Mouse (Mus musculus) kidney, embryonic 16.5 days (tissue): Measurements from ENCODE around the gene Rin3. TPM values are rescaled to one million over a fixed set of nuclear protein-coding genes. Genes with fewer than 3 reads are reported as not detected.

ENCODE experiments used
- ATAC-seq: fragments of 200-750 bp; cut with Nextera tagmentation; 2 replicates; pipeline ENCODE4 v1.8.0; 2017; ENCODE audit warnings: moderate TSS enrichment; ENCODE audit not compliant: low FRiP score, low TSS enrichment
- H3K27ac ChIP-seq: fragments of 300-500 bp; sonication (generic); 2 replicates; pipeline ENCODE4 v1.5.1; 2014; ENCODE audit warnings: low read length
- H3K27me3 ChIP-seq: fragments of 300-500 bp; sonication (generic); 2 replicates; pipeline ENCODE4 v1.6.1; 2014; ENCODE audit warnings: low read length, control low read depth, mixed read lengths; ENCODE audit not compliant: insufficient read depth
- H3K36me3 ChIP-seq: fragments of 300-500 bp; sonication (generic); 2 replicates; pipeline ENCODE4 v1.6.1; 2014; ENCODE audit warnings: low read length, control low read depth, mixed read lengths; ENCODE audit not compliant: insufficient read depth
- H3K4me1 ChIP-seq: fragments of 300-500 bp; sonication (generic); 2 replicates; pipeline ENCODE4 v1.6.1; 2014; ENCODE audit warnings: low read length, control low read depth, mixed read lengths; ENCODE audit not compliant: insufficient read depth
- H3K4me2 ChIP-seq: fragments of 300-500 bp; sonication (generic); replicated peaks from 2 replicates; pipeline ENCODE4 v1.6.1; 2014; ENCODE audit warnings: low read depth, low read length
- H3K4me3 ChIP-seq: fragments of 300-500 bp; sonication (generic); 2 replicates; pipeline ENCODE4 v1.5.1; 2014; ENCODE audit warnings: mild to moderate bottlenecking, low read length
- H3K9ac ChIP-seq: fragments of 300-500 bp; sonication (generic); replicated peaks from 2 replicates; pipeline ENCODE4 v1.6.1; 2014; ENCODE audit warnings: low read length
- H3K9me3 ChIP-seq: fragments of 300-500 bp; sonication (generic); 2 replicates; pipeline ENCODE4 v1.6.1; 2016; ENCODE audit warnings: low read length, control low read depth
- WGBS: fragments of 180-500 bp; shearing (Covaris S2); extraction: QIAGEN DNeasy Blood & Tissue Kit; methylation state at CpG from one replicate; pipeline ENCODE4 v1.1.7; 2014; 5-methylcytosine and 5-hydroxymethylcytosine counted together
- polyA plus RNA-seq: library from polyadenylated mRNA; unstranded; fragments of >200 nt; fragmentation: Nextera tagmentation; extraction: Ambion mirVana; gene quantifications from 2 replicates; pipeline ENCODE4 v1.2.1, GENCODE M21; 2015

Gene Rin3
- polyA plus RNA-seq, 1 experiment from 2014 or later, result 9.1 TPM

- H3K36me3 ChIP-seq, result peaks cover 5% of the 10 kb centered on the region; the same call in 1 of the 2 replicates
- H3K9me3 ChIP-seq, result no peaks in the 10 kb centered on the region
- no peaks in the 10 kb centered on the region for H3K4me1 ChIP-seq
- WGBS, result 92% methylated on average over 5 of the region's 5 CpGs
- no peaks in the 10 kb centered on the region for H3K27me3 ChIP-seq
- H3K4me2 ChIP-seq, result no peak overlapping the region
- no peak overlapping the region for H3K4me3 ChIP-seq
- H3K9ac ChIP-seq, result no peak overlapping the region
- no peak for ATAC-seq
- no peak overlapping the region for H3K27ac ChIP-seq
Measured at GRCm38 (mm10) chr12:102429656-102430055, 146.8 kb downstream of the Rin3 start.

GRCm38 (mm10) chr12:102430228-102430627 lies 147.4 kb downstream of the Rin3 start:
- WGBS, result 81% methylated on average over 4 of the region's 4 CpGs
- no peak overlapping the region for H3K4me2 ChIP-seq
- no peaks in the 10 kb centered on the region for H3K27me3 ChIP-seq
- H3K4me1 ChIP-seq, result no peaks in the 10 kb centered on the region
- no peaks in the 10 kb centered on the region for H3K9me3 ChIP-seq
- H3K27ac ChIP-seq, result no peak overlapping the region
- no peak overlapping the region for H3K4me3 ChIP-seq
- H3K36me3 ChIP-seq, result peaks cover 5% of the 10 kb centered on the region; the same call in 1 of the 2 replicates
- ATAC-seq, result no peak
- H3K9ac ChIP-seq, result no peak overlapping the region

GRCm38 (mm10) chr12:102432238-102432637 lies 149.4 kb downstream of the Rin3 start:
- no peak overlapping the region for H3K4me2 ChIP-seq
- 85% methylated on average over 12 of the region's 12 CpGs for WGBS
- no peak overlapping the region for H3K9ac ChIP-seq
- H3K9me3 ChIP-seq, result no peaks in the 10 kb centered on the region
- H3K36me3 ChIP-seq, result no peaks in the 10 kb centered on the region
- no peak for ATAC-seq
- no peak overlapping the region for H3K4me3 ChIP-seq
- no peaks in the 10 kb centered on the region for H3K4me1 ChIP-seq
- no peaks in the 10 kb centered on the region for H3K27me3 ChIP-seq
- no peak overlapping the region for H3K27ac ChIP-seq

GRCm38 (mm10) chr12:102434107-102434506 lies 151.3 kb downstream of the Rin3 start:
- no peak for ATAC-seq
- Histone ChIP-seq H3K36me3 (no peaks in the 10 kb centered on the region), H3K4me3 (no peak overlapping the region), H3K4me1 (peaks cover 12% of the 10 kb centered on the region), H3K27me3 (no peaks in the 10 kb centered on the region), H3K9ac (no peak overlapping the region), H3K9me3 (no peaks in the 10 kb centered on the region), H3K4me2 (no peak overlapping the region), H3K27ac (no peak overlapping the region)
- 89% methylated on average over 4 of the region's 4 CpGs for WGBS

- H3K4me2 ChIP-seq, result no peak overlapping the region
- 59% methylated on average over 10 of the region's 10 CpGs for WGBS
Measured at GRCm38 (mm10) chr12:102436939-102437526, 154.2 kb downstream of the Rin3 start.

GRCm38 (mm10) chr12:102437952-102438351 lies 155.1 kb downstream of the Rin3 start:
- WGBS, result 68% methylated on average over 5 of the region's 5 CpGs
- no peak for ATAC-seq
- H3K4me2 ChIP-seq, result peak overlapping the region; percentile 80
- 0 out of 2 replicates have a peak overlapping the region, but pooled peaks have one; percentile 10 for H3K27ac ChIP-seq
- peak overlapping the region; percentile 74; the same call in 1 of the 2 replicates for H3K4me3 ChIP-seq
- H3K36me3 ChIP-seq, result no peaks in the 10 kb centered on the region
- no peaks in the 10 kb centered on the region for H3K27me3 ChIP-seq
- no peaks in the 10 kb centered on the region for H3K9me3 ChIP-seq
- no peak overlapping the region for H3K9ac ChIP-seq
- peaks cover 12% of the 10 kb centered on the region for H3K4me1 ChIP-seq

More at GRCm38 (mm10) chr12:102436939-102437526, 154.2 kb downstream of the Rin3 start:
- Histone ChIP-seq H3K4me3 (no peak overlapping the region), H3K4me1 (peaks cover 12% of the 10 kb centered on the region), H3K9ac (no peak overlapping the region), H3K27ac (no peak overlapping the region), H3K9me3 (no peaks in the 10 kb centered on the region), H3K27me3 (no peaks in the 10 kb centered on the region), H3K36me3 (no peaks in the 10 kb centered on the region)
- no peak for ATAC-seq

GRCm38 (mm10) chr12:102438983-102439631 lies 156.3 kb downstream of the Rin3 start:
- peak overlapping the region; percentile 60; the same call in 1 of the 2 replicates for H3K27ac ChIP-seq
- 3% methylated on average over 20 of the region's 20 CpGs for WGBS

GRCm38 (mm10) chr12:102439632-102440023 lies 156.8 kb downstream of the Rin3 start, which contains the start of gene Lgmn:
TSS of gene Lgmn (minus strand) at chr12:102439813.
- peak within 1 kb of the TSS; percentile 74 for H3K4me3 ChIP-seq
- peaks cover 12% of the 10 kb centered on the region for H3K4me1 ChIP-seq
- H3K4me2 ChIP-seq, result peak within 1 kb of the TSS; percentile 80
- H3K27ac ChIP-seq, result peak within 1 kb of the TSS; percentile 60; the same call in 1 of the 2 replicates
- H3K9me3 ChIP-seq, result no peaks in the 10 kb centered on the region
- peak within 1 kb of the TSS; percentile 80 for H3K9ac ChIP-seq
- WGBS, result under 1% methylated on average over 28 of the region's 28 CpGs
- ATAC-seq, result peak; percentile 100
- no peaks in the 10 kb centered on the region for H3K27me3 ChIP-seq
- no peaks in the 10 kb centered on the region for H3K36me3 ChIP-seq

More at GRCm38 (mm10) chr12:102438983-102439631, 156.3 kb downstream of the Rin3 start:
- Histone ChIP-seq H3K9ac (peak overlapping the region; percentile 80), H3K4me3 (peak overlapping the region; percentile 74), H3K27me3 (no peaks in the 10 kb centered on the region), H3K9me3 (no peaks in the 10 kb centered on the region), H3K4me1 (peaks cover 12% of the 10 kb centered on the region), H3K4me2 (peak overlapping the region; percentile 80), H3K36me3 (no peaks in the 10 kb centered on the region)
- ATAC-seq, result peak; percentile 0; the same call in 1 of the 2 replicates
